Mouse (Mus musculus) mouse trophoblast stem cell (cell line): ENCODE data around the gene Mrtfb.
"Not testable (repeated sequence)": the region's sequence is repeated elsewhere in the genome, so short reads cannot be mapped to it uniquely, and the experiment has no call there.

ENCODE experiments used
- in situ Hi-C, 2 experiments: fragments of 300-500 bp; cut with MseI, MboI; formaldehyde crosslinking; loops; 2 replicates in 1 of 2; 3 replicates in 1 of 2; pipeline ENCODE4 v1.15.1; 2025

Mrtfb gene

DNA sequence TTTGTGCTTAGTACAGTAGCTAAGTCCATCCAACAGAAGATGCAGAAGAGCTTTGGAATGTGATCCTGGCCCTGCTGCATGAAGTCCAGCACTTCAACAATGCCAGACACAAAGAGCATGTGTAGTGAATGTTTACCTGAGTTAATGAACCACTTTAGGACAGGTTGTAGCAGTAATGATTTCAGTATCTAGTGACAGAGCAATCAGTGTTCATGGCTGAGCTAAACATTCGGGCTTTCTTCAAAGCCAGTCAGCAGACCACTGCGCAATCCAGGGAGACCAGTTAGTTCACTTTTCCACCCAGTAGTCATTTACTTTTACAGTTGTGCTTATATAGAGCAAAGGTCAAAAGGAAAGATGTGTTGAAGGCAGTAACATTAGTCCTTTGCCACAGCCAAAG is 20.0 kb downstream of the Mrtfb start:
- in situ Hi-C loops, result no loop called here

DNA sequence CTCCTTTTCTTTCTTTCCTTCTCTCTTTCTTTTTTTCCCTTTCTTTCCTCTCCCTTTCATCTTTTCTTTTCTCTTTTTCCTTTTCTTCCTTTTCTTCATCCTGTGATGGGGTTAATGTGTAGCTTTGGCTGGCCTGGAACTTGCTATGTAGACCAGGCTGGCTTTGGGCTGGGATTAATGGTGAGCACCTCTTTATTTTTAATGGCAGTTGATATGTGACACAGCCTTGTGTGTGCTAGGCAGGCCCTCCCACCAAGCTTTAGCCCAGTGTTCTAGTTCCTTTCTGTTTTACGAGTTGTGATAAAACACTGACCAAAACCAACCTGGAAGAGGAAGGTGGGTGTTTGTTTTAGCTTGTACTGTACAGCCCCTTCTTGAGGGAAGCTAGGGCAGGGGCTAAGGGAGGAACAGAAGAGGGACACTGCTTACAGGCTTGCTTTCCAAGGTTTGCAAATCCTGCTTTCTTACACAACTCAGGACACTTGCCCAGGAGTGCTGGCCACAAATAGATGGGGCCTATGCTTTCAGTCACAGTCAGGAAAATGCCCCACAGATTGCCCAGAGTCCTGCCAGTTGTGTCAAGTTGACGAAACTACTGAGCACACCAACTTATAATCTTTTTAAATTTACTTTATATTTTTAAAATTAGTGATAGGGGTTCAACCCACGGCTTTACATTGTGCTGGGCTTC is 20.6 kb downstream of the Mrtfb start:
- in situ Hi-C loops, result no loop called here

DNA sequence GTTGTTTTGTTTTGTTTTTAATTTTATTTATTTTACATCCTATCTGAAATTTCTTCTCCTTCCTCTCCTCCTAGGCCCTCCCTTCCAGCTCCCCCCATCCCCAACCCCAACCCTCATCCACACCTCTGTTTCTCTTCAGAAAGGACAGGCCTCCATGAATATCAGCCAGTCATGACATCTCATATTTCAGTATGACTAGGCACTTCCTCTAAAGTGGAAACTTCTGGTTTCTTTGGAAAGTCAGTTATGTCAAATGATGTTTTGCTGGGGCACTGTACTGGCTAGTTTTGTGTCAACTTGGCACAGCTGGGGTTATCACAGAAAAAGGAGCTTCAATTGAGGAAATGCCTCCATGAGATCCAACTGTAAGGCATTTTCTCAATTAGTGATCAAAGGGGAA is 30.1 kb downstream of the Mrtfb start:
- in situ Hi-C loops, result not testable (repeated sequence)

DNA sequence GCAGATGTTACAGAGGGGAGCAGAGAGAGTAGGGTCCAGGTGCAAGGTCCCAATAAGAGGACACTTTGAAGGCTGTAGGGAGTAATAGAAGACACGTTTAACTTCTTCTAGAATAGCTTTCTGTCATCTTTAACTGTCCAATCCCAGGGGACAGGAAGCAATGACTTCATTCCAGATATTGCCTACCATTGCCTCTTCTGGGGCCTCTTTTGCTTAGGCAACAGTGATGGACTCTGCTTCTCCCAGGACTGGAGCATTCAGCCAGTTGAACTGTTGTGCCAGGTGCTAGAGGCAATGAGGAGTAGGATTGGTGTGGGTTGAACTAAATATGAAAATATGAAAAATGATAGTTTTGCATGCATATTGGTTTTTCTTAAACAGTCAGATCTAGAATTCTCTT is 41.6 kb downstream of the Mrtfb start:
- in situ Hi-C loops, result no loop called here

DNA sequence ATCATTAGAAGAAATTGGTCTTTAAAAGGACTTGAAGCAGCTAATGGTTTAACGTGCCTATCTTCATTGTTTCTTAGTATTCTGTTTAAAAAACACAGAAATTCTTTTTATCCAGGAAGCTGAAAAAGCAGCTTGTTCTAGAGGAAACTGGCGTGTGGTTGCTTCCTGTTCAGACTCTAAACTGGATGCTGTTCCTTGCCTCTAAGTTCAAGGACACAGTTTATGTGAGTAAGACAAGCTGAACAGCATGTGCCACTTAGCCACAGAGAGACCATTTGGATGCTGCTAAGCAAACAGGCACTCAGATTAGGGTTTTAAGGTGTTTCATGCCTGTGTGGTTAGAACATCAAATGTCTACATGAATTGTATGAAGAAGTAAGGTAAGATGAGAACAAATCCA is 42.7 kb downstream of the Mrtfb start:
- in situ Hi-C loops, result no loop called here

DNA sequence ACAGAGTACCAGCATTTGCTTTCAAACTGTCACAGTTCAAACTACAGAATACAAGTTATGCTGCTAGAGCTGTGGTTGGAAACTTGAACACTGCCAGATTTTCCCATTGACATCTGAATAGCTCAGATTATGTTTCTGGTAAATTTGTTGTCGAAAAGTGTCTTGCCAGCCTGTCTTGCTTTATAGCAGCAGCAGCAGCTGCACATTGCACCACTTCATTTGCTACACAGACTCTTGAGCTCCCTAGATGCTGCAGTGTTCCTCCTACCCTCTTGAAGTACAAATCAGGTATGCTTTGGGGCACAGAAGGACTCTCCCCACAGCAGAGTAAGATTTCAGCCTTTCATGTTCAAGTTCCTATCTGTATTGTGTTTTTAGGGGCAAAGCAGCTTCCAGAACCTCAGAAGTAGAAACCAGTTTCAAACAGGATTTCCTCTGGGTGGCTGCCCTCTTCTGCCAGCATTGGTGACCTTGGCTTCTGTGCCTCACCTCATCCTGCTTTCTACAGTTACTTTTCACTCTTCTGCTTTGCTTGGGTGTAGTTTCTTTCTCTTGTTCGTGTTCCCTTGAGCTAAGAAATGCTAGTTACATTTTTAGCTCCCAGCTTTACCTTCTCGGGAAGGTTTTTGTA is 49.9 kb downstream of the Mrtfb start:
- in situ Hi-C loops, result no loop called here

DNA sequence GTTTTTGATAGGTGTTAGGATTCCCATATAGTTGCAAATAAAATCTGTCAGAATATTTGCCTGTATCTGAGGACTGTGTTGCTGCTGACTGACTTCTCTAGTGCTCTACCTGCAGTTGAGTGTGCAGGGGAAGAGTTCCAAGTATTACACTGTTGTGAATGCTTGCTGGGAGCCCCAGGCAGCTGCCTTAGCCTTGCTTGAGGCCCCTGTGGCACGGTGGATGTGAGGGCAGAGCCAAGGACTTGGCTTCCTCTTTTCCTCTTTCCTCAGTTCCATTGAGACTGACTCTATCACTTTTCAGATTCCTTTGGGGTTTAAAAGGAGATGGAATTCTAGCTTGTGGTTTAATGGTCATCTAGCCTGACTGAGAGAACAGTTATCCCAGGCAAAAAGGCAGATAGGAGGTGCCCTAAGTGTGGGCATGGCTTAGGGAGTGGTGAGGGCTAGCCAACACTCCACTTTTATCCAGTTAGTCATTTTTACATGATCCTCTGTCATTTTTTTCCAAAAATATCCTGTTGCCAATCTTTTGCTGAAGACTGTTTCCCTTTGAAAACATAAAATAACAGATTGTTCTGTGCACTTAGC is 53.9 kb downstream of the Mrtfb start:
- in situ Hi-C loops, result no loop called here

DNA sequence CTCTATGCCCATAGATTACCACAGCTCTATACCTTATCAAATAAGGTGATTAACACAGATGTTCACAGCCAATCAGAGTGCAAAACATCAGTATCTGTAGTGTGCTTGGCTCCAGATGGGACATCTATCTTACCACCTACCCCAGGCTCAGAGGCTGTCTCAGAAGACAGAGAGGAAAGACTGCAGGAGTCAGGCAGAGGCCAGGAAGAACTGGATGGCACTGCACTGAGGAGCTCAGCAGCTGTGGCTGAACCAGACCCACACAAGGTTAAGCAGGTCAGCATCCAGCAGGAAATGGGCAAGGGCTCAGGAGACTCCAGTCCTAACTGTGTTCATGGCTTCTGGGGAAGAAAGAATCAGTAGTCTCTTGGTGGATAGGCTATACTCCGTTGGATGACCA is 55.1 kb downstream of the Mrtfb start:
- in situ Hi-C loops, result no loop called here

DNA sequence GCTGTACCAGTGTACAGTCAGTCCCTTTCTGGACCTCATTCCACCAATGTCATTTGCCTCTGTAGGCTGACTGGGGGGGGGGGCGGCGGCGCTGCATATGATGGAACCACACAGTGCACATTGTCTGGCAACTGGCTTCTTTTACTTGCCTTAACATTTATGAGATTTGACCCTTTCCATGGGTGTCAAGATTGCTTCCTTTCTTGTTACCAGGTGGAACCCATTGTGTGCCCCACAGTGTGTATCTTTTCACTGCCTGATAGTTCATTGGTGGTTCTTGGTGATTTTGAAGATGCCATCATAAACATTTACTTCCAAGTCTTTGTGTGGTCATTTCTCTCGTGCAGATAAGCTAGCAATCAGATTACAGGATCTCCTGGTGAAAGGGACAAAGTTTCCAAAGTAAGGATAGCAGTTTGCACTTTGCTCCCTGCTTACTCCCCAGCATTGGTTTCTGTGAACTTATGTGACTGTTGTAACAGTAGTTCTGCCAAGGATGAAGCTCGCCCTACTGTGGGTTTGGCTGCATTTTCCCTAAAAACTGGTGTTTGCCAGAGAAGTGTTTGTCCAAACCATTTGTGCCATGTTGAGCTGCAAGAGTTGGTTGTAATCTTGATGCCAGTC is 56.9 kb downstream of the Mrtfb start:
- in situ Hi-C loops, result no loop called here

DNA sequence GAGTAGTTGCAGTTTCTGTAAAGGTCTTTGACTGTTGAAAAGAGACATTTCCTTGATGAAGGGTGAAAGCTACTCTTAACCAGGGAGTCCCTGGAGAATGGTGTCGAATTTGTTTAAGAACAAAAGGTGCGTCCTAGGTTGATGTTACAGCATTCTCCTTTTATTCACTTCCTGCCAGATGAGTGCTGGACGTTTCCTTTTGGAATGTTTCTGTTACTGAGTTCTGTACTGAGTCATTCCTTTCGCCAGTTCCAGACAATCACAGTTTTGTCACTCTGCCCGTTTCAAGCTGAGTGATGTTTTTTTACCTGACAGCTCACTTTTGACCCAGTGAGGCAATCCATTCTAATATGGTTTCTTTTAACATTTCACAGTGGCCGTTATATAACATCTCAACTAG is 67.5 kb downstream of the Mrtfb start:
- in situ Hi-C loops, result no loop called here

DNA sequence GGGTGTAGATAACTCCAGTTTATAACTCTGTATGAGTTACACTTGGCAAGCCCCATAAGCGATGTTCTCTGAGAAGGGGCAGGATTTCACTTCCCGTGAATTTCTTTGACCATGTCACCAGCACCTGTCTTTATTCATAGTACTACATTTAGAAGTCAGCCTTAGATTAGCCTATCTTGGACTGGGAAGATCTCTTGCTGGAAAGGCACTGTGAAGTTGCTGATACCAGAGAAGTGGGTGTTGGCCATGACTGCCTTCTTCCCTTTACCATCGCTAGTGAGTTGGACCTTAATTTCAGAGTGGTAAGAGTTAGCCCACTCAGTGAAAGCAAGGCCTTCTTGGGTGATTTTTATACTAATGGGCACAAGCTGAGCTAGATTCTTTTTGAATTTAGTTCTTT is 70.3 kb downstream of the Mrtfb start:
- in situ Hi-C loops, result no loop called here

DNA sequence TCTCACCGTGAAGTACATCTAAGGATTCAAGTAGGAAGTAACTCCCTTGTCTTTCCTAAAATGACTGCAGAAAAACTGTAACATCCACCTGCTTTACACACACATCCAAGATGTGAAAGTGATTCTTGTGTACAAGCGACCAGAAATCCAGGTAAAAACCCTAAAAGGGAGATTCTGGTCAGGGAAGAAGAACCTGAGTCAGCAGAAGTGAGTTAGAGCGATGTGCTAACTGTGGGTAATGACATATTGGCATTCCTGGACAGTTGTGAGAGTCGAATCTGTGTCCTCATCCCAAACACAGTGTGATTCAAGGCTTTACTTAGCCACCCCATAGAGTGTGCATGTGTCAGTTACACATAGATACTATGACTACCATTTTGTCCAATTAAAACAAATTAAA is 72.4 kb downstream of the Mrtfb start:
- in situ Hi-C loops, result no loop called here

DNA sequence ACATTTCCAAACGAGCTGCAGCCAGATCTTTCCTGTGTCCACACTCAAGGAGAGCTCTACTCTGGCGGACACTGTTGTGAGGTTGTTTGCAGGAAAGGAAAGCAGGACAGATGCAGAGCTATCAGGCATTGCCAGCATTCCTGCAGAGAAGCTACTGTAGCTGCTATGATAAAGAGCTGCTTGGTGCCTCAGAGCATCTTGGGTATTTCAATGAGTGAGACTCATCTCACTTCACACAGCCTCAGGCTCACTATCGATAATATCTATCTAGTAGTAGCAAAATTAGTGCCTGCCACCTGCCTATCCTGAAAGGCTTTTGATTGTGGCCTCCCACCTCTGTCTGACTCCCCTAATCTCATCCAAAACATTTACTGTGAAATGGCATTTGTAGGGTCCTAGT is 73.4 kb downstream of the Mrtfb start:
- in situ Hi-C loops, result no loop called here

DNA sequence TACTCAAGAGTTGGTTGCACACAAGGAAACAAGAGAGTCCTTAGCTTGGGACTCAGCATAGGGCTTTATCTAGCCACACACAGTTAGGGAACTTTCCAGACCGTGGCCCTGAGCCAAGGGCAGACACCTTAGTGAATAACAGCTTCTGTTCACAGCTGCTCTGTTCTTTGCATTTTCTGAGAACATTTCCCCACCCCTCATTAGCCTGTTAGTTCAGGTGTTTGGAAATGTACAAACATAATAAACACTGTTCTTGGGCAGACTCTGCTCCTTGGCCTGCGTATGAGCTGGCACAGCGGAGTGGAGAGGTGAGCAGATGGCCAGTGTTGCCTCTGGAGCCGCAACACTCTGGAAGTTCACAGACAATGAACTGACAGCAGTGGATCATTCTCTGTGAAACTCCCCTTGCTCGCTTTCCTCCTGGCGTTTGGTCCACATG is 74.0 kb downstream of the Mrtfb start:
- in situ Hi-C loops, result no loop called here

DNA sequence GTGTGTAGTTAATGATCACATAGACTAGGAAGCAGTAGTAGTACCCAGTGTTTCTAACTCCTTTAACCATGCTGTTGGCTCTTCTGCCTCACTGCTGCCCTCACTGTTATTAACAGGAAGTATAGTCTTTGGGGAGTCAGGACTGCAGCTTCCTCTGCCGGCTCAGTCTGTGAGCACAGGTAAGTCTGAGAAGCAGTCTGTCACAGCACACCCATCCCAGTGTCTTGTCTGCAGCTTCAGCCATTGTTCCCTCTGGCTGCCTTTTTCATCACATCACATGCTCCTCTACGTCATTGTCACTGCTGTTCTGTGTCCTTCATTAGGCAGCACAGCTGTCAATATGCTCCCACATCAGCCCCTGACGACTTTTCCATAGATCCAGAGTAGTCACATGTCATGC is 75.6 kb downstream of the Mrtfb start:
- in situ Hi-C loops, result no loop called here

DNA sequence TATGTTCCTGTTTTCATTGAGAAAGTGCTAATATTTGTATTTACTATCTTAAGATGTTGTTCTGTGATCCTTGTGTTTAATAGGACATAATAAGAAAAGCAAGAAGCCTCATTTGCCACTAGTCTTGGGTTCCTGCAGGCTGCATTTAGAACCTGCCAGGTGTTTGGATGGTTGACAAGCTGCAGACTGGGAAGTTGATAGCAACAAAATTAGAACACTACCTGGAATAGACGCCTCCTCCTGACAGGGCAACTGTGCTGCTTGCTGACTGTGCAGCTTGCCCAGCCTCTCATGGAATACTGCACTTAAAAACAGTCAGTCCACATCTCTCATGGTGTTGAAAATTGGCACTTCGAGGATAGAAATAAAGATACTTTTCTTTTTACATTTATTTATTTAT is 76.3 kb downstream of the Mrtfb start:
- in situ Hi-C loops, result no loop called here

DNA sequence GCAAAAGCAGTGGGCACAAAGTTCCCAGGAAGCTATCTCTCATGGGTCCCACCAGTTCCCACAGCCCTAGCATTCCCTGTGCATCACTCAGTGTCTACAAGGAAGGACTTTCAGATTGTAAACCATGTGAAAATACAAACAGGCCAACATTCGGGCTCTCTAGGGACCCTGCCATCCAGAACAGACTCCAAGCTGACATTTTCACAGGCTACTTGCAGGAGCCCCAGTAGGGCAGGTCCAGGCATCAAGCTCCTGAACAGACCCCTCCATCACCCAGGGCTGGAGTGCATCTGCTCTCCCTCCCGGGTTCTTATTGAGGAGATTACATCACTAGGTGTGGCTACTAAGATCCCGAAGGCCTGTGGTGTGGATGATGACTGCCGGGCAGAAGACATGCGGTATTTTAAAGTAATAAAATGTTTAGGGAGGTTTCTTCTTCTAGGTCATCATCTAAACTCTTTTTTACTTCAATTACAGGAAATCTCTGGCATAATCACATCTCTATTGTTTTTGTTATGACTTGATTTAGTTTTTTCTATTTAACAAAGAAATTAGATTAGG is 77.6 kb downstream of the Mrtfb start:
- in situ Hi-C loops, result no loop called here

DNA sequence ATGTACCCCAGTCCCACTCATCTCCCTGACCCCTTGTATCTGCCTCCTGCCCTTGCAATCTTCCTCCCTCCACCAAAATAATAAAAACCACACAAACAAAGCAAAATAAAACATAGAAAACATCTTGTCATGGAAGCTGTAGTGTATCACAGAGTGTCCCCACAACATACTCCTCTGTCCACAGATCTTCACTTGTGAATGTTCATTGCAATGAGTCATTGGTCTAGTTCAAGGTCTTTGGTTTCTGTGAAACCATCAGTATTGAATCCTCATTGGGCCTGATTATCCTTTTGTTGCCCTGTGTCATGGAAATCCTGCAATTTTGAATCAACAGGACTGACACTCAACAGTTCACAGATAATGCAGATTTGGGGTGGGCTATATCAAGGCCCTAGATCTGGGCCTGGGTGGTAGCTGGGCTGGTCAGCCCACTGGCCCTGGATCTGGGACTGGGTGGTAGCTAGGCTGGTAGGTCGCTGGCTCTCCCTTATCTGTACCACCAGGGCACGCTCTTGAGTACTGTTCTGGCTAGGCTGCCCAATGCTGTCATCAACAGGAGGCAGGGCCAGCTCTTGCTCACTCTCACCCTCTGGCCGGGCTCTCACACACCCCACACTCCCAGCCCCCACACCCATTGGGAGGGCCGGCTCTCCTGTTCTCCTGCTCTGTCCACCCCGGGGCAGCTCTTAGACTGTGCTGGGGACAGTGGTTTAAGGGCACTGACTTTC is 80.4 kb downstream of the Mrtfb start:
- in situ Hi-C loops, result no loop called here

DNA sequence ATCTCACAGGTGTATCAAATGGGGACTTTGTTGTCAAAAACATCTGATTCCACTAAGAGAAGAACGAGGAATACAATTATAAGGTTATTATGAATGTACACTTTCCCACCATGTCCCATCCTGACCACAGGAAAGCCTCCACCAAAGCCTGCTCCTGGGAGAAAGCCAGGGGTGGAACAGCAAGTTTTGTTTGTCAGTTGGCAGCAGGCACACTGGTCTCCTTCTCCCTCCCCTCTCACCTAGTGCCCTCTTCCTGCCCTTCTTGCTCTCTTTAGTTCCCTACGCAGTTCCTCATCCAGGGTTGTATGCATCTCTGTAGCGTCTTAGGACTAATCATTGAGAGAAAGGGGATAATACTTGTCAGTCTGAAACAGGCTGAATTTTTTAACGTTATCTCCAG is 81.8 kb downstream of the Mrtfb start:
- in situ Hi-C loops, result no loop called here

DNA sequence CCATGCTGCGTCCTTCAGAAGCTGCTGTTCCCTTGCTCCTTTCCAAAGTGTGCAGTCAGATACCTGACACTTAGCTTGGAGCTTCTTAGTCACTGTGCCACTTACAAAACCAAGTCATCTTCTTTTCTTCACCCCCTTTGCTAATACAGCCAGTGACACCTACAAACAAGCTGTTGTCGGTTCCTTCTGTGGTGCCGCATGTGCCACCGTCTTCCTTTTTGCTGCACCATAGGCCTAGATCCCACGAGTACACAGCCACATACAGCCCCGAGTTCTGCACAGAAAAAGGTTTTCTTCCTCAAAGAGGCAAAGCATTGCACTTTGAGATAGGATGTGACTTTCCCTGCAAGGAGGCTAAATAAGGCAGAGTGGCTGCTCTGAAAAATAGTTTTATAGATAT is 83.2 kb downstream of the Mrtfb start:
- in situ Hi-C loops, result no loop called here

DNA sequence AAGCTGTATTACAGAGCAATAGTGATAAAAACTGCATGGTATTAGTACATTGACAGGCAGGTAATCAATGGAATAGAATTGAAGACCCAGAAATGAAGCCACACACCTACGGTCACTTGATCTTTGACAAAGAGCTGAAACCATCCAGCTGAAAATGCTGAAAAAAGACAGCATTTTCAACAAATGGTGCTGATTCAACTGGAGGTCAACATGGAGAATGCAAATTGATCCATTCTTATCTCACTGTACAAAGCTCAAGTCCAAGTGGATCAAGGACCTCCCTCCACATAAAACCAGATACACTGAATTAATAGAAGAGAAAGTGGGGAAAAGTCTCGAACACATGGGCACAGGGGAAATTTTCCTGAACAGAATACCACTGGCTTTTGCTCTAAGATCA is 89.5 kb downstream of the Mrtfb start:
- in situ Hi-C loops, result not testable (repeated sequence)

DNA sequence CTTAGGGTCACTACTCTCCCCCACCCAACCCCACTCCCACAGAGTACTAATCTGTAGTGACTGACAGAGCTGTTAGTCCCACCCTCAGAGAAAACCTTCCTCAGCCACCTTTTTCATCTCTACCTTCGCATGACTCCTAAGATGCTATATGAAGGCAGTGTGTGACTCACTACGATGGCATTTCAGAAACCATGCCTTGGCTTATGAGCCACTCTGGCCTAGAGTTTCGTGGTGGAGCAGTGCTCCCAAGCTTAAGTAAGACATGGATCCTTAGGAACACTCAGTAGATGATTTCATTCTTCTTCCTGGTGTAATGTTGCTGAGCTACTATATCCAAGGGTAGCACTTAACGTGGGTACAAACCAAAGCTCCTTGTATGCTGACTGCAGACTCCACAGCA is 94.4 kb downstream of the Mrtfb start:
- in situ Hi-C loops, result no loop called here
